Mouse (Mus musculus): ENCODE results near the gene Alkbh6.

- TF ChIP-seq CTCF (IDR thresholded peaks at IDR 0.05; ENCODE audit: low read depth, low read length) (no peak), POLR2A (IDR thresholded peaks at IDR 0.05; ENCODE audit: extremely low read depth, insufficient read depth, low read length) (no peak)
Measured at GRCm38 (mm10) chr7:30324300-30324944, 15.9 kb downstream of the Alkbh6 start.
